Mouse (Mus musculus) spleen, adult 2 months (tissue): ENCODE measurements around the gene Shc4.

Source experiments
- CTCF ChIP-seq: fragments of 200-500 bp; IDR thresholded peaks from 2 replicates; pipeline ENCODE4 v1.5.1; 2011; ENCODE audit warnings: mild to moderate bottlenecking, inconsistent platforms; ENCODE audit not compliant: insufficient read depth, insufficient read length, insufficient replicate concordance; ENCODE audit errors: extremely low read depth
- POLR2A ChIP-seq: fragments of 200-500 bp; IDR thresholded peaks from 2 replicates; pipeline ENCODE4 v1.6.1; 2011; ENCODE audit warnings: low read depth, low read length, inconsistent platforms

GRCm38 (mm10) chr2:125651563-125651962, 72.4 kb downstream of the Shc4 start:
- TF ChIP-seq CTCF (no peak), POLR2A (no peak)
